Mouse (Mus musculus) bone marrow, adult 2 months (tissue): ENCODE measurements around the gene Tmem178.

Source experiments
- CTCF ChIP-seq: fragments of 200-500 bp; IDR thresholded peaks from 2 replicates; pipeline ENCODE4 v1.5.1; 2011; ENCODE audit warnings: low read length, control low read depth; ENCODE audit not compliant: control insufficient read depth, insufficient read depth
- POLR2A ChIP-seq: fragments of 200-500 bp; IDR thresholded peaks from 2 replicates; pipeline ENCODE4 v1.6.1; 2011; ENCODE audit warnings: low read depth, mild to moderate bottlenecking, control low read depth, low read length, borderline replicate concordance; ENCODE audit not compliant: control insufficient read depth

GRCm38 (mm10) chr17:80935807-80936519 lies 8.5 kb upstream of the Tmem178 start:
- no peak for TF ChIP-seq CTCF
- no peak for TF ChIP-seq POLR2A
